Mouse (Mus musculus) A20 (cell line): ENCODE results near the gene S100b.

ENCODE experiments used
- DNase-seq: peaks from one replicate; pipeline ENCODE4 v3.0.0-alpha.2; 2011; ENCODE audit warnings: low read depth, low spot score

S100b gene

DNA sequence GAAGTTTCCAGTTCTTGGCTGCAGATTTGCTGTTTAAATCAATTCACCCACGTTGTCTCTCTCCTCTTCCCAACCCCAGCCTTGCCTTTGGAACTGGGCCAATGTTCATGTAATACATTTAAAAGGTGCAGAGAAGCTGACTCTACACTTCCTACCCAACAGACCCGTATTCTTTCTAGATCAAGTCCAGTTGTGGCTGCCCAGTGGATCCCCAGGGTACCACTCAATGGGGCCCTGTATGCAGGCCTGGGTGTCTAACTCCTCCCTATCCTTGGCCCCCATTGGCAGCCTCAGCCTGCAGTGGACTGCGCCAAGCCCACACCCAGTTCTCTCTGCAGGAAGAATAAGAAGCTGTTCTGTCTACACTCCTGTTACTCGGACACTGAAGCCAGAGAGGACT is at the start of gene S100b:
TSS of gene S100b (plus strand) at position 318 of the 400 bp plus-strand sequence.
- no peak for DNase-seq

DNA sequence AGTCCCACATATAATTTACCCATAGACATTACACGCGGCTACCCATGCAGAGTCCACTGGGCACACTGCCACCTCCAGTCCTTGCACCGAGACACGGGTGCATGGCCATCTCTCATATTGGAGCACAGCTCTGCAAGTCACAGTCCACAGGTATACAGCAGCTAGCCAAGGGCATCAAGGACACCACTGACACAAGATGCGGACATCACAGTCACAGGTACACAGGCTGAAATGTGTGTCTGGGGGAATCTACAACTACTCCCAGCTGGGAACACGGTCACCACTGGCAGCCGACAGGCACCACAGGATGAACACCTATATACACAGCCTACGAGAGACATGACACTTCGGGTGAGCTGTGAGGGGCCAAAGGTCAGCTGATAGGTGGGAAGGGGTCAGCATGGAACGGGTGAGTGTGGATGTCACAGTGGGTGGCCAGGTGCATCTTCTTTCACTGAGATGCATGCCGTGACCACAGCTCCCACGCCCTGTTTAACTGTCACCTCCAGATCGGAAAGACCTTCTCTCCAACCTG is 46.3 kb upstream of the S100b start:
- no peak for DNase-seq

DNA sequence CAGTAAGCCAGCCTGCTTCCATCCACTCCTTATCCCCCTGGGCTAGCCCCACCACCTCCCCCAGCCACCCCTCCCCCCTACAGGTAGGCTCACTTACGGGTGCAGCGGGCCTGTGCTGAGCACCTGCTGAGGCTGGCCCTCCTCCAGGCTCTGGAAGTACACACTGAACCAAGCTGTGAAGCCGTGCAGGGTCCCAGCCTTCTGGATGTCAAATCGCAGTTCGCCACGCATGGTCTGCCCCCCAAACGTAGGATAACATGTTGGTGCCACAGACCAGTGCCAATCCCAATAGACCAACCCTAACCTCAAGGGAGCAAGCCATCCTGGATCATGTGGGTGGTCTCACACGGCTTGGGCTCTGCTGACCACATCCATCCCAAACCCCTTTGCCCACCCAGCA is 44.4 kb upstream of the S100b start:
- no peak for DNase-seq

DNA sequence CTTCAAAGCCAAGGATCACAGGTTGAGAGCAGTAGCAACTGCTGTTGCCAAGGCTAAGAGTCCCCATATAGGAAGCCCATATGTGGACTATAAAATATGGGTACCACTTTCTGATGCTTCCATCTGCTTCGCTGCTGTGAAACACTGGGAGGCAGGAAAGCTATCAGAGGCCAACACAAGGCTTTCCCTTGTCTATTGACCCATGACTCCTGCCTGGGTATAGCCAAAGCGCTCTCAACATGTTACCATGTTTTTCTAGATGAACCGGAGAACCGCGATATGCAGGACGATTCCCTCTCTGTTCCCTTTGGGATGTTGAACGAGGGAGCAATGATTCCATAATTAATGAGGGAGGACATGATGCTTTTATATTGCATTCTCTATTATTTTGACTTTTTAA is 42.8 kb upstream of the S100b start:
- DNase-seq = no peak

DNA sequence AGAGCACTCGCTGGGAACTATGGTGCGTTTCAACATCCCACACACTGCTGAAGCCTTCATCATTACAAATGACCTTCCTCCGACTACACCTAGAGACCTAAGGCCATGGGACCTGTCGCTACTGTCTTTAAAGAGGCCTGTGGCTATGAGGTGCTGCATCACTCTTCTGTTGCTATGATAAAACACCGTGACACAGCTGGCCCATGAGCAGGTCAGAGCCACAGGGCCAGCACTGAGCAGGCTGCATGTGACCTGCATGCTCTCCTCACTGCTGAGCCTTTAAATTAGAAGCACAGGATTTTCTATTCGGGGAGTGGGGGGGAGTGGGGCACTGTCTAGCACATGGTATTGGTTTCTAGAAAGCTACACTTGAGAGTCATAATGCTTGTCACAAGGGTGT is 41.5 kb upstream of the S100b start:
- no peak for DNase-seq

DNA sequence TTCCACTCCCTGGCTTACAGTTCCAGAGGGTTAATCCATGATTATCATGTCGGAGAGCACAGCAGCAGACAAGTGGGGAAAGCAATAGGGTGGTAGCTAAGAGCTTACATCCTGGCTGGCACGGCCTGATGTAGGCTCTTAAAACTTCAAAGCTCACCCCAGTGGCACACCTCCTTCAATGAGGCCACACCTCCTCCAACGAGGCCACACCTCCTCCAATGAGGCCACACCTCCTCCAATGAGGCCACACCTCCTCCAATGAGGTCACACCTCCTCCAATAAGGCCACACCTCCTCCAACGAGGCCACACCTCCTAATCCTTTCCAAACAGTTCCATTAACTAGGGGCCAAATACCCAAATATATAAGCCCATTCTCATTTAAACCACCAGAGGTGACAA is 39.5 kb upstream of the S100b start:
- DNase-seq = no peak

DNA sequence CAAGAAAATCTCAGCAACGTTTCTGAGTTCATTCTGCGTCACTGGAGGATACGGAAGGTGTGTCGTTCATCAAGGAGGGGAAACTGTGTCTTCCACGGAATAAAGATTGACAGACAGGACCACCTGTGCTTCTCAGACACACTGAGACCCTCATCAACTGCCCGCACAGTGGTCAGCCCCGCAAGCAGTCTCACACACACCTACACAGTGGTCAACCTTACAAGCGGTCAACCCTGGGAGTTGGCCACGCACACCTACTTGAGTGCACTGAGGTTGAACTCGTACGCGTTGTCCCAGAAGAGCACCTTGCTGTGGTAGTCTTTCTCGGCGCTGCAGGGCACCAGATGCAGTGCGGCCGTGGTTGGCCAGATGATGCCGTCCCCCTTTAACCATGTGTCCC is 36.6 kb upstream of the S100b start:
- no peak for DNase-seq

DNA sequence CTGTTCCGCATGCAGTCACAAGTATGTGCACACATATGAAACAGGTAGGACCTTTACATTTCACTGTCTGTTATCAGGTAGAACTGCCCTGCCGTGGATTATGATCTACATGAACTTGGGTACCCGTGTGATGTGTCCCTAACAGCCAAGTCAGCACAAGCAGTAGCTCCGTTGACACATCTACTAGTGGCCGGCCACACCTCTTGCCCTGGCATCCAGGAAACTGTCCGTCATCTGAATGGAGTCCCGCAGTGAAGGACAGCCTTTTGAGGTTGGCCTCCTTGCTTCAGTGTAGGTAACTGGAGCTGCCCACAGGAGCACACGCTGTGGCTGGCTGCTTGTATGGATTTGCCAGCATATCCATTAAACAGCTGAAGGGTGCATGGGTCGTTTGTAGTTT is 35.4 kb upstream of the S100b start:
- no peak for DNase-seq

DNA sequence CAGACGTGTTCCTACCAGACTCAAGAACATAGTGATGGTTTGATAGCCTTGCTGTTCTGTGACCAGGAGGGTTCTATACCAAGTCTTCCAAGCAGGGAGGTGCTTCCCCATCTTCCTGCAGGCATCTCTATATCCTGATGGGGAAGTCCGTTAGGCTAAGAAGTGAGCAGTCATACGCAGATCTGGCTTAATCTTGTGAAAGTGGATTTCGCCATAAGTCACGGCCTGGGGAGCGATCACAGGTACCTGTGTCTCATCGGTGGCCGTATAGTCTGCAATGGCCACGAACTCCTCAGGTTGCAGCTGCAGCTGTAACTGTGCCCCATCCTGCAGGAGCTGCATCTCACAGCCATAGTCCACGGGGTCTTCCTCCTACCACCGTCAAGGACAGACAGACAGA is 27.7 kb upstream of the S100b start:
- no peak for DNase-seq

DNA sequence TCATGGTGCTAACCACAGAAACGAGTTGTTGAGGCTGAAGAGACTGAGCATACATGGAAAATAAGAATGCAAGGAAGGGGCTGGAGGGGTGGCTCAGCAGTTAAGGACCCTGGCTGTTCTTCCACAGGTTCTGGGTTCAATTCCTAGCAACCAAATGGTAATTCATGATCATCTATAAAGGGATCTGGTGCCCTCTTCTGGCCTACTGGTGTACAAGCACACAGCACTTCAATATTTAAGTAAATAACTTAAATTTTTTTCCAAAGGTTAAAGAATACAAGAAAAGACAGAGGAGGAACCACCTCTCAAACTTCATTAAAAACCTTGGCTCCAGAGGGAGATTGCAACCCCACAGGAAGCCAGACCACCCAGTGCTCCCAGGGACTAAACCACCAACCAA is 24.0 kb upstream of the S100b start:
- DNase-seq = peak; percentile 30

DNA sequence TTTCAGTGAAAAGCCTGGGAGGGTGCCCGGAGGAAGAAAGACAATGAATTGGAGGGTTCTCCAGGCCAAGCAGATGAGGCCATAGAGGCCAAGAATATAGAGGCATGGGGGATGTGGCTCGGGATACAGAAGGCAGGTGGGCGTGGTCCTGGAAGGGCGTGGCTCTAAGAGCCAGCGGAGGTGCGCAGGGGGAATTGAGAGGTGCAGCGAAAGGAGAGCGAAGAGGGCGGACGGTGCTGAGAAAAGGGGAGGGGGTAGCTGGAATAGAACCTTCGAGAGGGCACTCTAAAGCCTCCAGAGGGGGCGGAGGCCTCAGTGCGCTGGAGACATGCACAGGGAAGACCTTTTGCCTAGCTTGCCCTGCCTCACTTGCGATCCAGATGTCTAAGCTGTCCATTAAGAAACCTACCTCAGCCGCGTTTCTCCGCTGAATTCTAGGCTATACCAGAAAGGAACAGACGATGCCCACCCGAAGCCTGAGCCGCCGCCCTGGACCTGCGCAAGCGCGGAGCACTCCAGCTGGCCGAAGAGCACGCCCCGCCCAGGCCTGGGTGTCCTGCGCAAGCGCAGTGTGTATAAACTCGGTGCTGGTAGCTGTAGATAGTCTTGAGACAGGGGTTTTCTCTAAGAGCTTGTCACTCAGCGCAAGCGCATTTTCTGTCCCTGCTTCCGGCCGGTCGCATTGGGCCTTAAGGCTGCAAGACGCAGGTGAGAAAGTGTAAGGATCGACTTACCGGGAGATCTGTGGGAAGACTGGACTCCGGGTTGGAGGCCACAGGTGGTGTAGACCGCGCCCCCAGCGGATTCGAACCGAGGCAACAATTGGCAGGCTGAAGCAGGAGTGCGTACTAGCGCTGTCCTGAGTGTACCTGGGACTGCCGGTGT is 16.1 kb upstream of the S100b start, which contains the start of gene Prmt2:
TSS of gene Prmt2 (minus strand) at position 525 of the 885 bp plus-strand sequence.
- DNase-seq = peak; percentile 94

DNA sequence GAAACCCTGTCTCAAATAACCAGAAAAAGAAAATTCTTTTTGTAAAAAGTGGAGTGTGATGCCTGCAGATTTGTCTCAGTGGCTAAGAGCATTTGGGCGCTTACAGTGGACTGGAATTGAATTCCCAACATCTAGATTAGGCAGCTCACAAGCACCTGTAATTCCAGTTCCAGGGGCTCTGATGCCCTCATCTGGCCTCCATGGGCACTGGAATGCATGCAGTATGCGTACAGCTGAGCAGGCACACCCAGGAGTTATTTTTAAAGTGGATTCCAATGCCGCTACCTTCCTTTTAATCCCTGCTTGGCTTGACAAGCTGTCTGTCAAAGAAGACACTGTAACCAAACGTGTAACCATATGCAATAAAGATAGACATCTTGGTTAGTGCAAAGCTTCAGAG is 14.3 kb upstream of the S100b start:
- no peak for DNase-seq

DNA sequence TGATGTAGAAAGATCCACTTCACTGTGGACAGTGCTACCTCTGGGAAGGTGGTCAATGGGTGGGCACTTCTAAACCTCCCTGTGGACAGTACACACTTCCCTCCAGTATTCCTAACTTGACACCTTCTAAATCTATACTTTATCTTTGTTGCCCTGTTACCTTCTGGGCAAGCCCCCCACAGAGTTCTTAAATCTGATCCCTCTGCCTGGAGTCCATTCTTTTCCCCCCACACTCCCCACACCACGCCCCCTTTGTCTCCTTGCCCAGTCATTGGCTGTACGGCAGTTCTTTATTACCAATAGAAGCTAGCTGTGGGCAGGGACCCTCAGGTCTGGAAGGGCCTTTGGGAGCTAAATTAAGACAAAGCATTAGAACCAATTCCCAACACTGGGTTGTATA is 8.5 kb upstream of the S100b start:
- no peak for DNase-seq

DNA sequence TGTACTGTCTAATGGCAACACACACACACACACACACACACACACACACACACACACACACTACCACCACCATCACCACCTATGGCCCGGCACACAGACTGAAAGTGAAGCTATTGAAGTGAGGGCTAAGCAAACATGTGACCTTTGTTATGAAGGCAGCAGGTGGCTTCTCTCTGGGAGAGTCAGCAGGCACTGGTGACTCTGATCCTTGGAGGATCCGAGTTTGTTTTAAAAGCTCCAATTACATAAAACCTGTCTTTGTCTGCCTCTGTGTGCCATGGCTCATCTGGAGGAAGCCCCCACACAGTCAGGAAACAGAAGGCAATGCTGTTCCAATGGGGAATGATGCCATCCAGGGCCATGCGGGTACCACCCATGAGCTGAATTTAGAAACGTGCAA is 7.1 kb upstream of the S100b start:
- DNase-seq = no peak

DNA sequence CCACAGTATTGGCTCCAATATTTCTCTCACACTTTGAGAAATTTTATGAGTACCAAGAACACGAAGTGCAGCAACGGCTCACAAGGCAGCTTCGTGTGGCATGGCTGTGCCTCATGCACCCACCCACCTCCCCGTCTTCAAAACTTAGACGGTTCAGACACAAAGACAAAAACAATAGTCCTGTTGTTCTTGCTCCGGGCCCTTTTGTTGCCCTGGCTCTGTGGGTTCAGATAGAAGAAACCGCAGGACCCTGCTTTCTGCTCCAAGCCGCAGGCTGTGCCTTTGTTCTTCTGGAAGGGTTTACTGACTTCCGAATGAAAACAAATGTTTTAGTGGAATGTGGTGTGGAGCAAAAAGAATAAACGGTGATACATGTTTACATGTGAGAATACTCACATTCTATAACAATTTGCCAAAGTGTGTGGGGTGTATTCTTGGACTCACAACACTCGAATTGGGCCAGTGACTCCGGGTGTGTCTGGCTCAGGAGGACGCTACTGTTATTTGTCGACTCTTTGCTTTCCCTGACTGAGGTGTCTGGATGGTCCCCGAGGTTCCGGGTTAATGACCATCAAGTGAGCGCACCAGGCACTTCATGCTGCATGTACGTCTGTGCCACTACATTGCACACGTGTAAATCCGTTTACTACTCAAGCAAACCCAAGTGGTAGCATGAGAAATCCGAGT is 5.5 kb upstream of the S100b start:
- DNase-seq = no peak

DNA sequence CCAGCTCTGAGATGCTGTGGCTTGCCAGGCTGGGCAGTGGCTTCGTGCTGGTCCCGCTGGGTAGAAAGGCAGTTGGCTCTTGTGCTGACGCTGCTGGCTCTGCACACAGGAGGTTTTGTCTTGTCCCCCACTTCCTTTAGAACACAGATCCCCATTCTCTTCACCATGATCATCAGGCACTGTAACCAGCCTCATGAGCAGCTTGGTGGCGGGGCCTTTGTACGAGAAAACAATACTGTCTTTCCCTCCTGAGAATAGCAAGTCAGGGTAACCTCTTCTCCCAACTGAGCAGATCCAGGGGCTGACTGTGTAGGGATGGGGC is 5.0 kb upstream of the S100b start:
- no peak for DNase-seq

DNA sequence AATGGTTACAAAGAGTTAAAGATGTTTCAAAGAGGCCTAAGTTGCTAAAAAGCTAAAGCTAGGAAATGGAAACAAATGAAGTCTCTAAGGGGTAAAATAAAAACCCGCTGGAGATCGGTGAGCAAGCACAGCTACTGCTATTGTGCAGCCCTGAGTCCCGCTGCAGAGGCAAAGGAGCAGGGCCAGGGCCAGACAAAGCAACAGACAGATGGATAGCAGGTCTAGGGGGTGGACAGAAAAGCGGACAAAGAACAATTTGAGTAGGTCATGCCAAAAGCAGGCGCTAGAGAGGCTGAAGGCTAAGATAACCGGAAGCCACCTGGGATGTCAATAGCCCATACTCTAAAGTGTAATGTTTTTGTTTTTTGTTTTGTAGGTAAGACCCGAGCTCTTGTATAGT is 2.8 kb upstream of the S100b start:
- no peak for DNase-seq

DNA sequence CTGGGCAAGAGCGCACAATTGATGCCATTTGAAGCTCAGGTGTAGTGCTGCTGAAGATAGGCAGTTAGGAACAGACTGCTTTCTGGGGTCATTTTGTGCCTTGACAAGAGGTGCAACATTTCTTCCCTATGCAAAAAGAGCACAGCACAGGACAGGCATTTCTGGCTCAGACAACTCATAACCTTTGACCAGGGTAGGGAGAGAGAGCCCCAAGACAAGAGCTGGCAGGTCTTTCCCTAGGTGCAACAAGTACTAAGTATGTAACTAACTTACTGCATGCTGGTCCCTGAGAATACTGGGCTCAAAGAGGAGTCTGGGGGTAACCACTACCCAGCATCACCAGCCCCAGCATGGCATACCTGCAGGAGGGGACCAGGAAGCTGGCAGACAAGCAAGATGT is 574 bp upstream of the S100b start:
- no peak for DNase-seq

DNA sequence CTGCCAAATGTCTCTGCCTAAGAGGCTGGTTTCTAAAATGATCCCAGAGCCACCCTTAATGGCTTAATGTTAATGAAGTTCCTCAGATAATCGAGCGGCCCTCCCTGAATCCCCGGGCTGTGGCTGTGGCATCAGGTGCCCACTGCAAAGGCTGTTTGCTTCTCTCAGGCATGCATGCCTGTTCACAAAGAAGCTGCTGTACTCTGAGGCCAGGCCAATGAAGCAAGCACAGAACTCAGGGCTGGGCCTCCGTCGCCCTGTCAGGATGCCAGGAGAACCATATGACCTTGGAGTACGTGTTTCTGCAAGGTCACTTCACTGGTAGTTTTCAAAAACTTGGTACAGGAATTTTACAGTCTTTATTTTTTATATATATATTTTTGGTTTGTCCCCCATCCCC is 2.0 kb downstream of the S100b start:
- no peak for DNase-seq

DNA sequence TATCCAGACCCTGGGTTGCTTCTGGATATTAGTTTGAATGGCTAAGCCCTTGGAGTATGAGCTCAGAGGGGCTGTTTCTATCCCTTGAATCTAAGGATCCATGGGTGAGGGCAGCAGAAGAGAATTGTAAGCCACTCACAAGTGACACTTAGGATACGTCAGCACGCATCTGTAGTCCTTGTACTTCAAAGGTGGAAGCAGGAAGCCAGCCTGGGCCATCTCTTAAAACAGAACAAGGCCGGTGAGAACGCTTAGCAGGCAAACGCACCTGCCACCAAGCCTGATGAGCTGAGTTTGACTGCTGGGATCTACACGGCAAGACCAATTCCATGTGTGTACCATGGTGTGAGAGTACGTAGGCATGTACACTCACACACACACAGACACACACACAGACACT is 3.6 kb downstream of the S100b start:
- no peak for DNase-seq

DNA sequence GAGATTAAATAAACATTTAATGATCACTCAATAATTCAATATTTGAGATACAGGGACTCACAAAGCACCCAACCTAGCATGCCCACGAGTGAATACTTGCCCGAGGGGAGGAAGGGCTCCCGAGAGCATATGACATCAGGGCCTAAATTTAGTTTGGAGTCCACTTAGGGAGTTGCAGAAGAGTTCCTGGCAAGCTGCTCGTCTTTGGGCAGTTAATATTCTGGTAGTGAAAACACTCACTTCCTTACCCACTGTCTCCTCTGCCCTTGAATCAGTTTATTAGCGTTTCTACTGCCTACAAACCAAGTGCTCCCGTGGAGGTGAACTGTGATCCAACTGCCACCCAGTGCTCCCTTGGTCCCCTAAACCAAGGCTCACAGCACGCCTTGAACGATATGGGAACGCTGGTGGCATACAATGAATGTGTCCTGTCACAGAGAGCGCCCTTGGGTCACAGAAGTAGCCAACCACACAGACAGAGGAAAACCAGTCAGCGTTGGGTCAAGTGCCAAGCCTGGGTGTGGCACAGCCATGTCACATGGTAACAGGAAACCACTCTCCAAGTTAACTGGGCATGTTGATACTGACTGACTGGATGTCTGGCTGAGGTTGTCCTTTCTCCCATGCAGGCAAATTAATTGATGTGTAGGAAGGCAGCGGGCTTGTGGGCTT is 4.2 kb downstream of the S100b start:
- no peak for DNase-seq

DNA sequence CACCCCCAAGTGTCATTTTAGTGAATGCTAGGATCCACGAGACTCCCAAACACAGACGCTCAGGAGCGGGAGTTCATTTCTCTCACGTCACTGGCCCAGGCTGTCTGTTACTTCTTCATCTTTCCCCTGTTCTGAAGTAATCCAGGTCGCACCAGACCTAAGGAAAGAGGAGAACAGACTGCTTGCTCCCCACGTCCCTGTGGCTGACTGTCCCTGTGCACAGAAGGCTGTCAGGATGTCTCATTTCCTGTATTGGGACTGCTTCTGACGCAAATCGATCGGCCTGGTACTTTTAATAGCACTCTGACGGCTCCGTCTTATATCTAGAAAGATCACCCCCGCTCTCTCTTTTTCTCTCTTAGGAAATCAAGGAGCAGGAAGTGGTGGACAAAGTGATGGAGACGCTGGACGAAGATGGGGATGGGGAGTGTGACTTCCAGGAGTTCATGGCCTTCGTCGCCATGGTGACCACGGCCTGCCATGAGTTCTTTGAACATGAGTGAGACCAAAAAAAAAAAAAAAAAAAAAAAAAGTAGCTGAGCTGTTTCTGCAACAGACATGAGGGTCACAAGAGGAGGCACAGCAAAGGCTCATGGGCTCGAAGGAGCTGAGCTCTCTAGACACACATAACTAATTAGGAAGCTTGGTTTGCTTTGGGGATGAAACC is 6.0 kb downstream of the S100b start:
- DNase-seq = no peak
